Mouse (Mus musculus) adrenal gland, adult 2 months (tissue): ENCODE measurements around the gene Chmp3. TPM values are rescaled to one million over a fixed set of nuclear protein-coding genes. Genes with fewer than 3 reads are reported as not detected.

Source experiments
- DNase-seq: peaks from one replicate; pipeline ENCODE4 v3.0.0; 2021
- long read RNA-seq: library from polyadenylated mRNA; stranded (forward); transcript quantifications from one replicate; pipeline ENCODE4 v2.0.0, GENCODE M21; 2021
- polyA plus RNA-seq: library from polyadenylated mRNA; depleted of rRNA; stranded (reverse); fragments of >200 nt; gene quantifications from 2 replicates; pipeline ENCODE4 v1.2.3, GENCODE M21; 2012; rRNA removed
- total RNA-seq, 2 experiments: library from RNA; stranded (reverse); gene quantifications; 2 replicates each; pipeline ENCODE4 v1.2.3; 2021

Chmp3 gene
- 100 to 1,000 TPM; 141 to 143 TPM for total RNA-seq
- 16.6 and 21.7 TPM in 2 replicates for polyA plus RNA-seq
- long read RNA-seq, transcript Chmp3-201 (6 exons, 2,654 nt), result major isoform, 97 of 118 reads
- long read RNA-seq, partial matches to known transcripts, result 3 of 118 reads
- long read RNA-seq, other reads (novel, unspliced or antisense), result 18 of 118 reads

- peak; percentile 98 for DNase-seq
Measured at GRCm38 (mm10) chr6:71543686-71544499, at the start of gene Chmp3. Chmp3 (plus strand) TSS chr6:71543797.

GRCm38 (mm10) chr6:71494341-71495020 is 49.1 kb upstream of the Chmp3 start:
- peak; percentile 81 for DNase-seq

GRCm38 (mm10) chr6:71500575-71500974 is 43.0 kb upstream of the Chmp3 start:
- DNase-seq, result no peak

GRCm38 (mm10) chr6:71503001-71503400 is 40.6 kb upstream of the Chmp3 start:
- no peak for DNase-seq

- DNase-seq, result no peak
Measured at GRCm38 (mm10) chr6:71503670-71504069, 39.9 kb upstream of the Chmp3 start.

- peak; percentile 29 for DNase-seq
Measured at GRCm38 (mm10) chr6:71504091-71504490, 39.5 kb upstream of the Chmp3 start.

GRCm38 (mm10) chr6:71505671-71506070 is 37.9 kb upstream of the Chmp3 start:
- DNase-seq, result no peak

GRCm38 (mm10) chr6:71519476-71519875 is 24.1 kb upstream of the Chmp3 start:
- DNase-seq, result no peak

- DNase-seq, result no peak
Measured at GRCm38 (mm10) chr6:71525556-71525955, 18.0 kb upstream of the Chmp3 start.

GRCm38 (mm10) chr6:71527056-71527455 is 16.5 kb upstream of the Chmp3 start:
- no peak for DNase-seq

GRCm38 (mm10) chr6:71527826-71528225 is 15.8 kb upstream of the Chmp3 start:
- no peak for DNase-seq

- no peak for DNase-seq
Measured at GRCm38 (mm10) chr6:71530176-71530575, 13.4 kb upstream of the Chmp3 start.

GRCm38 (mm10) chr6:71537286-71537685 is 6.3 kb upstream of the Chmp3 start:
- DNase-seq, result peak; percentile 42

- DNase-seq, result peak; percentile 77
Measured at GRCm38 (mm10) chr6:71555507-71555951, 11.9 kb downstream of the Chmp3 start.

GRCm38 (mm10) chr6:71556826-71557225 is 13.2 kb downstream of the Chmp3 start:
- no peak for DNase-seq

GRCm38 (mm10) chr6:71568616-71569015 is 25.0 kb downstream of the Chmp3 start:
- no peak for DNase-seq

GRCm38 (mm10) chr6:71569025-71569424 is 25.4 kb downstream of the Chmp3 start:
- peak; percentile 35 for DNase-seq

- no peak for DNase-seq
Measured at GRCm38 (mm10) chr6:71575359-71575758, 31.8 kb downstream of the Chmp3 start.

GRCm38 (mm10) chr6:71579478-71579877 is 35.9 kb downstream of the Chmp3 start:
- no peak for DNase-seq

GRCm38 (mm10) chr6:71583198-71583597 is 39.6 kb downstream of the Chmp3 start:
- DNase-seq, result no peak

GRCm38 (mm10) chr6:71589401-71589800 is 45.8 kb downstream of the Chmp3 start:
- no peak for DNase-seq

- DNase-seq, result peak; percentile 52
Measured at GRCm38 (mm10) chr6:71590154-71590553, 46.6 kb downstream of the Chmp3 start.

GRCm38 (mm10) chr6:71607756-71608155 is 64.2 kb downstream of the Chmp3 start:
- no peak for DNase-seq
